Mouse (Mus musculus): ENCODE results near the gene Gm4969.

Gm4969 gene

GRCm38 (mm10) chr7:19069500-19069899, 48.7 kb downstream of the Gm4969 start:
- DNase-seq (ENCODE audit: low spot score): no peak

- DNase-seq (ENCODE audit: low spot score): no peak
Observed at GRCm38 (mm10) chr7:19068707-19069106, 49.5 kb downstream of the Gm4969 start.

- DNase-seq (ENCODE audit: low spot score): no peak
Observed at GRCm38 (mm10) chr7:19067935-19068334, 50.2 kb downstream of the Gm4969 start.

GRCm38 (mm10) chr7:19067063-19067462, 51.1 kb downstream of the Gm4969 start:
- no peak for DNase-seq (ENCODE audit: low spot score)

GRCm38 (mm10) chr7:19065896-19066295, 52.3 kb downstream of the Gm4969 start:
- DNase-seq (ENCODE audit: low spot score): no peak

- no peak for DNase-seq (ENCODE audit: low spot score)
Observed at GRCm38 (mm10) chr7:19057405-19057804, 60.8 kb downstream of the Gm4969 start.

- no peak for DNase-seq (ENCODE audit: low spot score)
Observed at GRCm38 (mm10) chr7:19055108-19055507, 63.1 kb downstream of the Gm4969 start.

GRCm38 (mm10) chr7:19054777-19055076, 63.4 kb downstream of the Gm4969 start:
- no peak for DNase-seq (ENCODE audit: low spot score)

- DNase-seq (ENCODE audit: low spot score): no peak
Observed at GRCm38 (mm10) chr7:19054047-19054776, 64.0 kb downstream of the Gm4969 start, which contains the start of gene Rsph6a. Gene Rsph6a, plus strand, starts transcription at chr7:19054690.

- DNase-seq (ENCODE audit: low spot score): no peak
Observed at GRCm38 (mm10) chr7:19053136-19053532, 65.0 kb downstream of the Gm4969 start.

- no peak for DNase-seq (ENCODE audit: low spot score)
Observed at GRCm38 (mm10) chr7:19052345-19053135, 65.6 kb downstream of the Gm4969 start.

- DNase-seq (ENCODE audit: low spot score): no peak
Observed at GRCm38 (mm10) chr7:19051161-19051560, 67.0 kb downstream of the Gm4969 start.

GRCm38 (mm10) chr7:19050172-19050571, 68.0 kb downstream of the Gm4969 start:
- no peak for DNase-seq (ENCODE audit: low spot score)

- DNase-seq (ENCODE audit: low spot score): no peak
Observed at GRCm38 (mm10) chr7:19049252-19049651, 68.9 kb downstream of the Gm4969 start.

Measured in urinary bladder, postnatal 10 days (tissue).